8 mouse cellular contexts compared by ENCODE assay signal in the genomic region with DNA sequence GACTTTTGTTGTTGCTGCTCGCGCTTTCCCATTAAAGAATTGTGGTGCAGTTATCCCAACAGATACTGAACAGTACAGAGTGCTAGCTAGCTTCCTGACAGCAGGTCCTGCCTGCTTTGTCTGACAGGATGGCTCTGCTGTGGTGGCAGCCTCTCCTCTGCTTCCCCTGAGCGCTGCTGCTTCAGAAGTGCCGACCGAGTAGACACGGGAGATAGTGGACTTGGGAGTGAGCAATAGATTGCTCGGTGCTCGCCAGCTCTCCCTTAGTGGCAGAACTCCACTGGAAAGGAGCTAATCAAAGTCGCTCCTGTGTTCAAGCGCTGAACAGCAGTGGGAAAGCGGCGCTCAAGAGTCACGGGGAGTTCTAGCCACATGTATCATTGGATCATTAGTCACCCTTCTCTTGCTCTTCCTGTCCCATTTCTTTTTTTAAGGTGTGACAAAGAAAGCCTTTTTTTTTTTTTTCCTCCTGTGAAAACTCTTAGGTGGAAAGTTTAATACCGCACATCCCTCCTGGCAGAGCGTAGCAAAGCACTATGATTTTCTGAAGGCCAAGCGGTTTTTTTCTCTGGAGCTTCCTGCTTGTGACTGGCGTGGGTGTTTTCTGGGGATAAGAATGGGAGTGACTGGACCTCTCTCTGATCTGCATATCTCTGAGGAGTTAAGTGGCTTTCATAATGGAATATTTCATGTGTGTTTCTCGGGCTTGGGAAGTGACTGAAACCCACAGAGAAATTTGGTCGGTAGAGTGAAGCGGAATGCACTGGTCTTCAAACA. TPM values are rescaled to one million over a fixed set of nuclear protein-coding genes. Genes with fewer than 3 reads are reported as not detected.
DNase-seq lines count a peak whose midpoint lies in the region; ATAC-seq lines count a peak whose summit lies in the region.

No protein-coding gene starts in this region.

- H3K4me2 ChIP-seq in forebrain, embryonic 13.5 days, result no peak overlapping the region
- no peak overlapping the region for H3K4me2 ChIP-seq in forebrain, embryonic 11.5 days (ENCODE audit: low read depth, low read length, severe bottlenecking)
- peak overlapping the region; percentile 17; the same call in 1 of the 2 replicates for H3K4me2 ChIP-seq in midbrain, embryonic 16.5 days (ENCODE audit: low read length)

- H3K4me1 ChIP-seq in forebrain, embryonic 13.5 days, result peaks cover 33% of the 10 kb centered on the region
- 0 out of 2 replicates have a peak, but pooled peaks cover 2% of the 10 kb centered on the region for H3K4me1 ChIP-seq in forebrain, embryonic 11.5 days (replicated peaks; ENCODE audit: control insufficient read depth, insufficient read depth, low read length)
- peaks cover 32% of the 10 kb centered on the region for H3K4me1 ChIP-seq in heart, embryonic 10.5 days
- H3K4me1 ChIP-seq in midbrain, embryonic 16.5 days (ENCODE audit: control insufficient read depth, insufficient read depth, low read length), result no peaks in the 10 kb centered on the region

- no peaks in the 10 kb centered on the region for H3K36me3 ChIP-seq in forebrain, embryonic 13.5 days (ENCODE audit: poor library complexity, severe bottlenecking)
- no peaks in the 10 kb centered on the region for H3K36me3 ChIP-seq in forebrain, embryonic 11.5 days (ENCODE audit: control insufficient read depth, insufficient read depth, low read length)
- H3K36me3 ChIP-seq in heart, embryonic 10.5 days, result no peaks in the 10 kb centered on the region
- H3K36me3 ChIP-seq in midbrain, embryonic 16.5 days (ENCODE audit: control insufficient read depth, insufficient read depth, low read length), result no peaks in the 10 kb centered on the region

- 66% methylated on average over 20 of the region's 20 CpGs for WGBS in forebrain, embryonic 13.5 days
- 83% methylated on average over 20 of the region's 20 CpGs for WGBS in forebrain, embryonic 11.5 days
- whole genome bisulfite sequencing in heart, embryonic 10.5 days, result 47% methylated on average over 20 of the region's 20 CpGs
- WGBS in midbrain, embryonic 16.5 days, result 56% methylated on average over 20 of the region's 20 CpGs

- DNase-seq in forebrain, embryonic 11.5 days (ENCODE audit: low spot score), result no peak
- DNase-seq in adrenal gland, adult 8-10 months, result peak; percentile 12
- no peak for DNase-seq in heart, embryonic 10.5 days (ENCODE audit: low spot score)
- DNase-seq in kidney, adult 9 months, result peak; percentile 17
- DNase-seq in urinary bladder, adult 18-20 months (ENCODE audit: low spot score in 2 of 2), result no peak
- DNase-seq in urinary bladder, adult 2 months (ENCODE audit: low spot score), result no peak

- no peak overlapping the region for H3K9ac ChIP-seq in forebrain, embryonic 13.5 days
- no peak overlapping the region; the same call in 1 of the 2 replicates for H3K9ac ChIP-seq in forebrain, embryonic 11.5 days (ENCODE audit: low read length)
- no peak overlapping the region for H3K9ac ChIP-seq in midbrain, embryonic 16.5 days (ENCODE audit: low read depth, low read length)

- H3K9me3 ChIP-seq in forebrain, embryonic 13.5 days (replicated peaks), result no peaks in the 10 kb centered on the region
- no peaks in the 10 kb centered on the region for H3K9me3 ChIP-seq in forebrain, embryonic 11.5 days (ENCODE audit: control insufficient read depth, low read length)
- H3K9me3 ChIP-seq in heart, embryonic 10.5 days, result no peaks in the 10 kb centered on the region
- no peaks in the 10 kb centered on the region for H3K9me3 ChIP-seq in midbrain, embryonic 16.5 days (replicated peaks; ENCODE audit: control insufficient read depth, low read length, poor library complexity, severe bottlenecking)

- H3K27ac ChIP-seq in forebrain, embryonic 13.5 days, result no peak overlapping the region; the same call in 1 of the 2 replicates
- no peak overlapping the region for H3K27ac ChIP-seq in forebrain, embryonic 11.5 days (ENCODE audit: low read depth, low read length)
- peak overlapping the region; percentile 60 for H3K27ac ChIP-seq in heart, embryonic 10.5 days
- H3K27ac ChIP-seq in midbrain, embryonic 16.5 days (ENCODE audit: low read length), result peak overlapping the region; percentile 58; the same call in 1 of the 2 replicates

- no peaks in the 10 kb centered on the region for H3K27me3 ChIP-seq in forebrain, embryonic 13.5 days
- H3K27me3 ChIP-seq in forebrain, embryonic 11.5 days (ENCODE audit: control insufficient read depth, insufficient read depth, low read length), result no peaks in the 10 kb centered on the region
- H3K27me3 ChIP-seq in heart, embryonic 10.5 days (ENCODE audit: insufficient read depth, poor library complexity, severe bottlenecking), result peaks cover 15% of the 10 kb centered on the region
- no peaks in the 10 kb centered on the region for H3K27me3 ChIP-seq in midbrain, embryonic 16.5 days (ENCODE audit: control insufficient read depth, insufficient read depth, low read depth, low read length)

- ATAC-seq in forebrain, embryonic 13.5 days, result peak; percentile 69
- ATAC-seq in forebrain, embryonic 11.5 days (replicated peaks; ENCODE audit: low FRiP score), result no peak
- peak; percentile 92 for ATAC-seq in midbrain, embryonic 16.5 days

- H3K4me3 ChIP-seq in forebrain, embryonic 13.5 days, result no peak overlapping the region
- no peak overlapping the region for H3K4me3 ChIP-seq in forebrain, embryonic 11.5 days (ENCODE audit: low read depth, low read length)
- H3K4me3 ChIP-seq in heart, embryonic 10.5 days, result peak overlapping the region; percentile 40; the same call in 1 of the 2 replicates
- H3K4me3 ChIP-seq in midbrain, embryonic 16.5 days (ENCODE audit: low read depth, low read length), result no peak overlapping the region

RNA-seq across cellular contexts. Expression of a gene that starts 42.8 kb away (rescaled TPM):
- polyA plus RNA-seq in forebrain, embryonic 13.5 days (2015; fragmentation: Nextera tagmentation; extraction: Ambion mirVana), result 5.7 and 6.3 TPM in 2 replicates
- 6.3 and 7.5 TPM in 2 replicates for polyA plus RNA-seq in forebrain, embryonic 11.5 days (2014; fragmentation: Nextera tagmentation; extraction: Ambion mirVana)
- 10 to 100 TPM; 36.5 to 39.7 (median 36.7) TPM for total RNA-seq in adrenal gland, adult 8-10 months (2022)
- 11.0 and 12.4 TPM in 2 replicates for polyA plus RNA-seq in heart, embryonic 10.5 days (2016; fragmentation: Nextera tagmentation; extraction: Ambion mirVana)
- polyA plus RNA-seq in midbrain, embryonic 16.5 days (2015; fragmentation: Nextera tagmentation; extraction: Ambion mirVana), result 3.8 and 4.5 TPM in 2 replicates
- polyA plus RNA-seq in urinary bladder, adult 2 months (2012; rRNA removed), result 28.6 and 30.3 TPM in 2 replicates

Comparison
In these comparisons a context has a peak if more than half of its experiments do, and no peak if none do; other contexts are left out.
1. H3K27ac ChIP-seq: peak in heart, embryonic 10.5 days (single experiment) and midbrain, embryonic 16.5 days (single experiment); none in forebrain, embryonic 13.5 days (single experiment) and forebrain, embryonic 11.5 days (single experiment).
2. DNase-seq: peak in adrenal gland, adult 8-10 months (single experiment) and kidney, adult 9 months (single experiment); none in forebrain, embryonic 11.5 days (single experiment), heart, embryonic 10.5 days (single experiment), urinary bladder, adult 18-20 months (0 of 2) and urinary bladder, adult 2 months (single experiment).